Mouse (Mus musculus): ENCODE data around the gene Hist1h2bg. TPM values are rescaled to one million over a fixed set of nuclear protein-coding genes. Genes with fewer than 3 reads are reported as not detected.
A peak's percentile ranks its signal among the peaks of the same experiment; 100 is the strongest.
"Not testable (repeated sequence)": the region's sequence is repeated elsewhere in the genome, so short reads cannot be mapped to it uniquely, and the experiment has no call there.

Gene Hist1h2bg
- polyA plus RNA-seq, 1 experiment: not detected

GRCm38 (mm10) chr13:23575271-23575851 lies 4.2 kb downstream of the Hist1h2bg start, which contains the start of gene Hist1h3d:
Hist1h3d (plus strand) TSS chr13:23575763.
- Histone ChIP-seq H3K4me1 (ENCODE audit: control insufficient read depth, insufficient read depth, low read length) (peaks cover 6% of the 10 kb centered on the region), H3K4me3 (ENCODE audit: insufficient read depth, low read depth, low read length) (peak within 1 kb of the TSS; percentile 67), H3K27ac (ENCODE audit: insufficient read depth, low read depth, low read length) (peak within 1 kb of the TSS; percentile 82)
- TF ChIP-seq CTCF (IDR thresholded peaks at IDR 0.05; ENCODE audit: insufficient read depth, low read depth, low read length) (no peak), POLR2A (IDR thresholded peaks at IDR 0.05; ENCODE audit: insufficient read depth, low read depth, low read length) (no peak)
- WGBS: under 1% methylated on average over 18 of the region's 18 CpGs

GRCm38 (mm10) chr13:23575864-23576313 lies 4.7 kb downstream of the Hist1h2bg start:
- H3K27ac ChIP-seq (ENCODE audit: insufficient read depth, low read depth, low read length): peak overlapping the region; percentile 82
- H3K4me3 ChIP-seq (ENCODE audit: insufficient read depth, low read depth, low read length): peak overlapping the region; percentile 67
- not testable (repeated sequence) for H3K4me1 ChIP-seq (ENCODE audit: control insufficient read depth, insufficient read depth, low read length)
- 2% methylated on average over 15 of the region's 40 CpGs for WGBS

GRCm38 (mm10) chr13:23576351-23576881 lies 5.2 kb downstream of the Hist1h2bg start:
- H3K27ac ChIP-seq (ENCODE audit: insufficient read depth, low read depth, low read length): no peak overlapping the region
- peak overlapping the region; percentile 14; the same call in 1 of the 2 replicates for H3K4me3 ChIP-seq (ENCODE audit: insufficient read depth, low read depth, low read length)
- 26% methylated on average over 7 of the region's 7 CpGs for WGBS
- TF ChIP-seq POLR2A (IDR thresholded peaks at IDR 0.05; ENCODE audit: insufficient read depth, low read depth, low read length): no peak
- TF ChIP-seq CTCF (IDR thresholded peaks at IDR 0.05; ENCODE audit: insufficient read depth, low read depth, low read length): no peak
- peaks cover 6% of the 10 kb centered on the region for H3K4me1 ChIP-seq (ENCODE audit: control insufficient read depth, insufficient read depth, low read length)

- 52% methylated on average over 6 of the region's 6 CpGs for WGBS
- TF ChIP-seq POLR2A (IDR thresholded peaks at IDR 0.05; ENCODE audit: insufficient read depth, low read depth, low read length) (no peak), CTCF (IDR thresholded peaks at IDR 0.05; ENCODE audit: insufficient read depth, low read depth, low read length) (no peak)
- Histone ChIP-seq H3K4me3 (ENCODE audit: insufficient read depth, low read depth, low read length) (no peak overlapping the region), H3K4me1 (ENCODE audit: control insufficient read depth, insufficient read depth, low read length) (peaks cover 6% of the 10 kb centered on the region), H3K27ac (ENCODE audit: insufficient read depth, low read depth, low read length) (no peak overlapping the region)
Observed at GRCm38 (mm10) chr13:23576906-23577639, 5.9 kb downstream of the Hist1h2bg start.

GRCm38 (mm10) chr13:23577835-23578234 lies 6.6 kb downstream of the Hist1h2bg start:
- WGBS: 92% methylated on average over 1 of the region's 1 CpGs

GRCm38 (mm10) chr13:23581408-23582218 lies 10.4 kb downstream of the Hist1h2bg start, which contains the start of gene Hist1h4d:
Hist1h4d (plus strand) TSS chr13:23581598.
- Histone ChIP-seq H3K4me1 (ENCODE audit: control insufficient read depth, insufficient read depth, low read length) (peaks cover 3% of the 10 kb centered on the region; the same call in 1 of the 2 replicates), H3K27ac (ENCODE audit: insufficient read depth, low read depth, low read length) (peak within 1 kb of the TSS; percentile 45; the same call in 1 of the 2 replicates), H3K4me3 (ENCODE audit: insufficient read depth, low read depth, low read length) (peak within 1 kb of the TSS; percentile 71)
- under 1% methylated on average over 43 of the region's 43 CpGs for WGBS
- TF ChIP-seq CTCF (IDR thresholded peaks at IDR 0.05; ENCODE audit: insufficient read depth, low read depth, low read length) (no peak), POLR2A (IDR thresholded peaks at IDR 0.05; ENCODE audit: insufficient read depth, low read depth, low read length) (peak; percentile 97)

More at GRCm38 (mm10) chr13:23577835-23578234, 6.6 kb downstream of the Hist1h2bg start:
- H3K4me1 ChIP-seq (ENCODE audit: control insufficient read depth, insufficient read depth, low read length): peaks cover 8% of the 10 kb centered on the region
- TF ChIP-seq CTCF (IDR thresholded peaks at IDR 0.05; ENCODE audit: insufficient read depth, low read depth, low read length) (no peak), POLR2A (IDR thresholded peaks at IDR 0.05; ENCODE audit: insufficient read depth, low read depth, low read length) (no peak)
- no peak overlapping the region for H3K27ac ChIP-seq (ENCODE audit: insufficient read depth, low read depth, low read length)
- no peak overlapping the region for H3K4me3 ChIP-seq (ENCODE audit: insufficient read depth, low read depth, low read length)

GRCm38 (mm10) chr13:23582219-23583056 lies 11.2 kb downstream of the Hist1h2bg start:
- peaks cover 3% of the 10 kb centered on the region; the same call in 1 of the 2 replicates for H3K4me1 ChIP-seq (ENCODE audit: control insufficient read depth, insufficient read depth, low read length)
- H3K4me3 ChIP-seq (ENCODE audit: insufficient read depth, low read depth, low read length): no peak overlapping the region; the same call in 1 of the 2 replicates
- peak overlapping the region; percentile 45; the same call in 1 of the 2 replicates for H3K27ac ChIP-seq (ENCODE audit: insufficient read depth, low read depth, low read length)
- no peak for TF ChIP-seq CTCF (IDR thresholded peaks at IDR 0.05; ENCODE audit: insufficient read depth, low read depth, low read length)
- no peak for TF ChIP-seq POLR2A (IDR thresholded peaks at IDR 0.05; ENCODE audit: insufficient read depth, low read depth, low read length)
- 13% methylated on average over 6 of the region's 6 CpGs for WGBS

All from olfactory bulb, adult 2 months (tissue).